In genomic region chr19:6552302-6553028, GRCm38 (mm10) we compare ENCODE assay signal across 8 mouse cellular contexts. TPM values are rescaled to one million over a fixed set of nuclear protein-coding genes. Genes with fewer than 3 reads are reported as not detected.
DNase-seq lines count a peak whose midpoint lies in the region; ATAC-seq lines count a peak whose summit lies in the region.

No protein-coding gene starts in this region.

- no peaks in the 10 kb centered on the region for H3K36me3 ChIP-seq in forebrain, embryonic 13.5 days (ENCODE audit: poor library complexity, severe bottlenecking)
- H3K36me3 ChIP-seq in forebrain, embryonic 15.5 days: no peaks in the 10 kb centered on the region

- ATAC-seq in forebrain, embryonic 13.5 days: 0 out of 2 replicates have a peak, but pooled peaks have one; percentile 30
- no peak for ATAC-seq in forebrain, embryonic 15.5 days (replicated peaks)

- H3K9ac ChIP-seq in forebrain, embryonic 13.5 days: no peak overlapping the region
- H3K9ac ChIP-seq in forebrain, embryonic 15.5 days (replicated peaks): no peak overlapping the region

- DNase-seq in right cerebral cortex, adult 18-20 months: peak; percentile 36
- DNase-seq in right cerebral cortex, postnatal 25 days: no peak
- DNase-seq in cerebellum, postnatal 10 days: peak; percentile 83 to 85
- peak; percentile 84 for DNase-seq in kidney, adult 18-20 months
- DNase-seq in lung, postnatal 25 days (ENCODE audit: low spot score): peak; percentile 44
- peak; percentile 62 for DNase-seq in testis, postnatal 10 days (ENCODE audit: low spot score)

- no peaks in the 10 kb centered on the region for H3K27me3 ChIP-seq in forebrain, embryonic 13.5 days
- no peaks in the 10 kb centered on the region for H3K27me3 ChIP-seq in forebrain, embryonic 15.5 days

- H3K9me3 ChIP-seq in forebrain, embryonic 13.5 days (replicated peaks): no peaks in the 10 kb centered on the region
- no peaks in the 10 kb centered on the region for H3K9me3 ChIP-seq in forebrain, embryonic 15.5 days

- no peak overlapping the region for H3K4me2 ChIP-seq in forebrain, embryonic 13.5 days
- H3K4me2 ChIP-seq in forebrain, embryonic 15.5 days (replicated peaks): no peak overlapping the region

- H3K4me3 ChIP-seq in forebrain, embryonic 13.5 days: no peak overlapping the region
- H3K4me3 ChIP-seq in forebrain, embryonic 15.5 days: no peak overlapping the region

- 86% methylated on average over 2 of the region's 4 CpGs for WGBS in forebrain, embryonic 13.5 days
- WGBS in forebrain, embryonic 15.5 days: 88% methylated on average over 4 of the region's 4 CpGs

- H3K27ac ChIP-seq in forebrain, embryonic 13.5 days: no peak overlapping the region
- no peak overlapping the region for H3K27ac ChIP-seq in forebrain, embryonic 15.5 days (replicated peaks)

- H3K4me1 ChIP-seq in forebrain, embryonic 13.5 days: peaks cover 22% of the 10 kb centered on the region
- peaks cover 21% of the 10 kb centered on the region for H3K4me1 ChIP-seq in forebrain, embryonic 15.5 days

RNA-seq across cellular contexts. Expression of gene Slc22a12, which starts 9.6 kb away (rescaled TPM):
- polyA plus RNA-seq in forebrain, embryonic 13.5 days (2015; fragmentation: Nextera tagmentation; extraction: Ambion mirVana): not detected in 2 replicates
- 0.10 TPM in 1 of 2 replicates, not detected in the other for polyA plus RNA-seq in forebrain, embryonic 15.5 days (2015; fragmentation: Nextera tagmentation; extraction: Ambion mirVana)
